Mouse (Mus musculus) layer of hippocampus, adult 9-11 months (tissue): ENCODE data around the gene Ddx60.

Experiments used
- DNase-seq: peaks from one replicate; pipeline ENCODE4 v3.0.0; 2022

The Ddx60 gene

GRCm38 (mm10) chr8:61989464-61989863 is 61.6 kb downstream of the Ddx60 start:
- DNase-seq = no peak

GRCm38 (mm10) chr8:61992796-61993195 is 64.9 kb downstream of the Ddx60 start:
- no peak for DNase-seq

- DNase-seq = no peak
Observed at GRCm38 (mm10) chr8:61997125-61997524, 69.2 kb downstream of the Ddx60 start.

- no peak for DNase-seq
Observed at GRCm38 (mm10) chr8:62014166-62014565, 86.3 kb downstream of the Ddx60 start.

- no peak for DNase-seq
Observed at GRCm38 (mm10) chr8:62014582-62014981, 86.7 kb downstream of the Ddx60 start.

- DNase-seq = no peak
Observed at GRCm38 (mm10) chr8:62034351-62034750, 106.5 kb downstream of the Ddx60 start.

GRCm38 (mm10) chr8:62046809-62047208 is 118.9 kb downstream of the Ddx60 start:
- DNase-seq = no peak

- no peak for DNase-seq
Observed at GRCm38 (mm10) chr8:62060357-62060756, 132.5 kb downstream of the Ddx60 start.

GRCm38 (mm10) chr8:62068305-62068704 is 140.4 kb downstream of the Ddx60 start:
- no peak for DNase-seq

GRCm38 (mm10) chr8:62080195-62080802 is 152.4 kb downstream of the Ddx60 start:
- DNase-seq = no peak

GRCm38 (mm10) chr8:62081804-62082203 is 153.9 kb downstream of the Ddx60 start:
- no peak for DNase-seq
